Mouse (Mus musculus): ENCODE data around the gene 4930402H24Rik.

The 4930402H24Rik gene

GRCm38 (mm10) chr2:130812487-130812886 is 93.7 kb downstream of the 4930402H24Rik start:
- DNase-seq (ENCODE audit: low spot score): peak; percentile 12

DNA sequence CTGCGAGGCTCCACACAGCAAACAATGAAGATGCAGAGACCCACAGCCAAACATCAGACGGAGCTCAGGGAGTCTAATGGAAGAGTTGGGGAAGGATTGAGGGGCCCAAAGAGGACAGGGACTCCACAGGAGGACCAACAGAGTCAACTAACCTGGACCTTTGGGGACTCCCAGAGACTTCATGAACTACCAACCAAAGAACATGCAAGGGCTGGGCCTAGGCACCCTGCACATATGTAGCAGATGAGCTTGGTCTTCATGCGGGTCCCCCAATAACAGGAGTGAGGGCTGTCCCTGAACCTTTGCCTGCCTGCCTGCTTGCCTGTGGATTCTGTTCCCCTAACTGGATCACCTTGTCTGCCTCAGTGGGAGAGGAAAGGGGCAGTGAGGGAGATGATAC is 101.1 kb downstream of the 4930402H24Rik start:
- no peak for DNase-seq (ENCODE audit: low spot score)

DNA sequence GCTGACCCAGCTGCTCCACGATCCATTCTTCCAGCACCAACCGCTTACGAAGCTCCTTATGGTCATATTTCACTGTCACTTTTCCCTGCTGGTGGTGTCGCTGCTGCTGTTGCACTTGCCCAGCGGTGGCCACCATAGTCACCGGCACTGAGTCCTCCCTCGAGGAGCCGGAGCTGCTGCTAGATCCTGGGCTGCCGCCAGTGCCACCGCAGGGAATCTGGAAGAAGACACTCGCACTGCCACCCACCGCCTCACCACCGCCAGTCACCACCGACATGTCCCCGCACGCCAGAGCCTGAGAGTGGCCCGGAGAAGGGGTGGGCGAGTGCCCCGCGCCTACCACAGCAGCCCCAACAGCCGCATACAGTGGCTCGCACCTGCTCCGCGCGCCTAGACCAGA is 102.5 kb downstream of the 4930402H24Rik start:
- no peak for DNase-seq (ENCODE audit: low spot score)

- DNase-seq (ENCODE audit: low spot score): no peak
These were observed 110.5 kb downstream of the 4930402H24Rik start for GRCm38 (mm10) chr2:130795731-130796130.

- DNase-seq (ENCODE audit: low spot score): no peak
These were observed 114.5 kb downstream of the 4930402H24Rik start for GRCm38 (mm10) chr2:130791722-130792121.

DNA sequence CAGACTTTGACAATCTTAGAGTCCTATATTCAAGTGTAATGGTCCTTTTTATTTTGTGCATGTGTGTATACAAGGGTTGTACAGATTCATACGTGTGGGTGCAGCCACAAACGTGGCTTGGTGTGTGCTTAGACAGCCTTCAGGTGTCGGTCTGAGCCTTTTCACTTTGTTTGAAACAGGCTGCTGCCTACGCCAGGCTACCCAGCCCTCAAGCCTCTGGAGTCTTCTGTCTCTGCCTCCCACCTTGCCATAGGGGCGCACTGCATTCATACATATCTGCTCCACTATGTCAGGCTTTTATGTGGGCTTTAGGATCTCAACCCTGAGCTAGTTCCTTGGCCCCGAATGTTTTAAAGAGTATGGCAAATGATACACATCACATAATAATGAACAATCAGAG is 116.6 kb downstream of the 4930402H24Rik start:
- DNase-seq (ENCODE audit: low spot score): no peak

GRCm38 (mm10) chr2:130789039-130789438 is 117.2 kb downstream of the 4930402H24Rik start:
- DNase-seq (ENCODE audit: low spot score): no peak

- DNase-seq (ENCODE audit: low spot score): no peak
These were observed 121.3 kb downstream of the 4930402H24Rik start for GRCm38 (mm10) chr2:130784939-130785338.

DNA sequence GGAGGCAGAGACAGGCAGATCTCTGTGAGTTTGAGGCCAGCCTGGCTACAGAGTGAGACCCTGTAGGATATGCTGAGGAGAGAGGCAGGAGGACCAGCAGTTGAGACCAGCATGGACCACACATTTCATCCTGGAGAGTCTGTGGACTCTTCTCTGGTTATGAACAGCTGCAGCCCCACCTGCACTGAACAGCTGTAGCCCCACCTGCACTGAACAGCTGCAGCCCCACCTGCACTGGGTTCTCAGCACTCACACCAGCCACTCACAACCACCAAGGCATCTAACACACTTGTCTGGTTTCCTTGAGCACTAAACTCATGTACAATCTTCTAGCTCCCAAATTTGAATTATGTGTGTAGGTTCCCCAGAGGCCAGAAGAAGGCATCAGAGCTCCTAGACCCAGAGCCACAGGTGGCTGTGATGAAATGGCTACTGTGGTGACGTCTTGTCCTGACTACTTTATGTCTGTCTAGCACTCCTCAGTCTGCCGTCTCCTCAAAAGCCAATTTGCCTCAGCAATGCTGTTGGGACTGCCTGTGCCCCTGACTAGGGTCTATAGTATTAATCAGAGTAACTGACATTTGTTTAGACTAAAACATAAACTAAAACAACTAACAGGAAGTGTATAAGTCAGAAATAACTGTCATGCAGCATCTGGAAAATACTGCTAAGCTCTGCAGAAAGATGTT is 125.4 kb downstream of the 4930402H24Rik start:
- DNase-seq (ENCODE audit: low spot score): no peak

- DNase-seq (ENCODE audit: low spot score): no peak
These were observed 126.3 kb downstream of the 4930402H24Rik start for GRCm38 (mm10) chr2:130779935-130780334.

DNA sequence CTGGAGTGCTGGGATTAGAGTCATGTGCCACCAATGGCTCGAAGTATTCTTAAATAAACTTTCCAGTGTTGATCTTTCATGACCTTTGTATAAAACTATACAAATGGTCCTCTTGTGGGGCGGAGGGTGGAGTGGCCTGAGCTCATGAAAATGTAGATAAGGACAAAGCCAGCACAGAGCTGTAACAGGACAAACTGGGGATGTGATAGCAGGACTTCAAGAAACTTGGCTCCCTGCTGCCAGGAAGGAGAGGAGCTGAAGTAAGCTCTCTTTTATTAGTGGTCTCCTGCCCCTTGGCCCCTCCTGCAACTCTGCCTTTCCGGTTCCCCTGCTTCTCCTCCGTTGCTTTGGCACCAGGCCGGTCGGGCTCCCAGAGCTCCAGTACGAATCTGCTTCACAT is 129.6 kb downstream of the 4930402H24Rik start:
- no peak for DNase-seq (ENCODE audit: low spot score)

DNA sequence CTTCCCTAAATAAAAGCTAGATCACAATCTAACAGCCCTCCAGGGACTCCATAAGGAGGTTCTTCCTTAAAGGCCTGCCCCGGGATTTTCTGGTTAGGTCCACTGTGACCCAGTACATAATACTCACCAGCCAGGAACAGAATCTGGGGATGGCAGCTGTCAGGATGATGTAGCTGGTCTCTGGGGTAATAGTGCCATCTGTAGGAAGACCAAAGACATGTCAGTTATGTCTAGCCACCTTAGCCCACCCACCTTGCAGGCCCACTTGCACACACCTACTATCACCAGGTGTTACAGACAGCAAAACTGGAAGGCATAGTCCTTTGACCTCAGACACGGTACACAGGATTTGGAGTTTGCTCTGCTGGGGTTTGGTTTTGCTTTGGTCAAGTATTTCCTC is 138.7 kb downstream of the 4930402H24Rik start:
- DNase-seq (ENCODE audit: low spot score): no peak

GRCm38 (mm10) chr2:130765396-130765795 is 140.8 kb downstream of the 4930402H24Rik start:
- DNase-seq (ENCODE audit: low spot score): no peak

GRCm38 (mm10) chr2:130760876-130761275 is 145.3 kb downstream of the 4930402H24Rik start:
- no peak for DNase-seq (ENCODE audit: low spot score)

DNA sequence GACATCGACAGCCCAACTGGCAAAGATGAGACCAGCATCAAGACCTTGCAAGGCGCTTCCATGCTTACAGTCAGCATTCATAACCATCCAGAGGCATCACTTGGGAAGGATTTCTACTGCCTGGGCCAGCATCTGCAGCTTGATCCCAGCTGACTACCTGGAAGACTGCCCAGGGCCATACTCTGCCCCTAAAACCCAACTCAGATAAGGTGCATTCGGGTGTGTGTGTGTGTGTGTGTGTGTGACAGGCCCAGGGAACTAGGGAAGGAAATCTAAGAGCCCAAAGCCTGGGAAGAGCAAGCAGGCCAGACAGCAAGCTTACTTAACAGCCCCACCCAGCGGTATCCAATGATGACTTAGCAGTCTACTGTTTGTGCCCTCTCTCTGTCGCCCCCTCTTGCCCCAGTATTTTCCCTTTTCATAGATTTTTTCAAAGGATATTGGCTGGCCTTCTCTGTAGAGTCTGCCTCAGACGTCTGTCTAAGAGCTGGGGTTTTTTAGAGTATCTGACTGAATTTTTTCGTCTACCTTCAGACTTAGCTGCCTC is 151.1 kb downstream of the 4930402H24Rik start:
- no peak for DNase-seq (ENCODE audit: low spot score)

GRCm38 (mm10) chr2:130754596-130754995 is 151.6 kb downstream of the 4930402H24Rik start:
- no peak for DNase-seq (ENCODE audit: low spot score)

- DNase-seq (ENCODE audit: low spot score): peak; percentile 27
These were observed 155.8 kb downstream of the 4930402H24Rik start for GRCm38 (mm10) chr2:130750449-130750848.

- DNase-seq (ENCODE audit: low spot score): no peak
These were observed 156.5 kb downstream of the 4930402H24Rik start for GRCm38 (mm10) chr2:130749708-130750107.

DNA sequence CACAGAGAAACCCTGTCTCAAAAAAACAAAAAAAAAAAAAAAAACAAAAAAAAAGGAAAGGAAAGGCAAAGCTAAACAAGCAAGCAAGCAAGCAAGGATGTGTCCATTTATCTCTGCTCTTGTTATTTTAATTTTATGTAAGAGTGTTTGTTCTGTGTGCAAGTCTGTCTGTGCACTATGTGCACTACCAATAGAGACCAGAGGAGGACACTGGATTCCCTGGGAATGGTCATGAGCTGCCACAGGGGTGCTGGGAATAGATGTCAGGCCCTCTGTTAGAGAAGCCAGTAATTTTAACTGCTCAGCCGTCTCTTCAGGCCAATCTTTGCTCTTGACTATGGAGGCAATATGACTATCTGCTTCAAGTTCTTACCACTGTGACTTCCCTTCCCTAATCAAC is 162.6 kb downstream of the 4930402H24Rik start:
- no peak for DNase-seq (ENCODE audit: low spot score)

DNA sequence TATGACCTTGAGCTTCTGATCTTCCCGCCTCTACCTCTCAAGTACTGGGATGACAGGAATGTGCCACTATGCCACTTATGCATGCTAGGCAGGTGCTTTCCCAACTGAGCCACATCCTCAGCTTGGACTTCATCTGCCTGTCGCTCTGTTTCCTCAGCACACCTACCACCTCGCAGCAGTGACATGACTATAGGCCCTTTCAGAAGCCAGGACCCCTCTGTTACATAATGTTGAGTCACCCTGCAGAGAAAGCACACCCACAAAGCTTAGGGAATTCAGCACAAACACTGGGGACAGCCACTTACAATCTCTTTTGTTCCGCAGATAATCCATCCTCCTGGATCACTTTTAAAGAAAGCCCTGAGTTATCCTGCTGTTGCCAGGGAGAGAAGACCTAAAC is 166.1 kb downstream of the 4930402H24Rik start:
- DNase-seq (ENCODE audit: low spot score): no peak

GRCm38 (mm10) chr2:130738019-130738418 is 168.2 kb downstream of the 4930402H24Rik start:
- DNase-seq (ENCODE audit: low spot score): no peak

- DNase-seq (ENCODE audit: low spot score): no peak
These were observed 170.9 kb downstream of the 4930402H24Rik start for GRCm38 (mm10) chr2:130735281-130735680.

- DNase-seq (ENCODE audit: low spot score): no peak
These were observed 172.8 kb downstream of the 4930402H24Rik start for GRCm38 (mm10) chr2:130733444-130733843.

GRCm38 (mm10) chr2:130731855-130732254 is 174.4 kb downstream of the 4930402H24Rik start:
- no peak for DNase-seq (ENCODE audit: low spot score)

Measured in c-Kit-positive CD71-positive TER-119-positive erythroid progenitor cells, embryonic 14.5 days (primary cell).